Mouse (Mus musculus): ENCODE measurements around the gene Gm44965.

DNA sequence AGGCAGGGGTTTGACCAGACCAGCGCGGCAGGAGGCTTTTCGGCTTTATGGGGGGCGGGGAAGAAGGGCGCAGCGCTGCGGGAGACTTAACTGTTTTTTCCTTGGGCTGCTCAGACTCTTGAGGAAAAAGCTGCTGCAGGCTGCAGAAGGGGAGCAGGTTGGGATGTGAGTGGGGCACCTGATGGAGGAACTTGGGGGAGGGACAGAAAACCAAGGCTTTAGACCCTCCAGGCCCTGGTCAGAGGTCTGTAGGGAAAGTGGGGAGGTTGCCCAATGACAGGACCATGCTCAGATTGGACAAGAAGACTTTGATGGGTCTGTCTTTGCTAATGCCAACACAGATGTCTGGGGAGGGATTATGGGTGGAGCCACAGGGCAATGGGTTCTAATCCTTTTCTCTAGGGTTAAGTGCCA lies 33.8 kb downstream of the Gm44965 start:
- TF ChIP-seq CTCF (IDR thresholded peaks at IDR 0.05; ENCODE audit: control insufficient read depth, insufficient read depth, insufficient read length) = no peak
- no peak for TF ChIP-seq MYOG (IDR thresholded peaks at IDR 0.05; ENCODE audit: control insufficient read depth, extremely low read depth, insufficient read length)
- TF ChIP-seq USF1 (IDR thresholded peaks at IDR 0.05; ENCODE audit: low read depth) = no peak
- no peak for TF ChIP-seq CEBPB (IDR thresholded peaks at IDR 0.05; ENCODE audit: low read depth)
- no peak for TF ChIP-seq MYOD1 (IDR thresholded peaks at IDR 0.05; ENCODE audit: control insufficient read depth, insufficient read length, low read depth)
- no peak for TF ChIP-seq MAX (IDR thresholded peaks at IDR 0.05)

Data from C2C12 (cell line).